Mouse (Mus musculus) forebrain, embryonic 14.5 days (tissue): ENCODE measurements at regions not wholly inside any gene's neighbourhood (a gene's known extent, or its start where the extent isn't known, plus 50 kb on each side); places are given as distances from the start of the nearest gene placed in this dataset.

Experiments used
- ATAC-seq: fragments of 200-750 bp; cut with Nextera tagmentation; 2 replicates; pipeline ENCODE4 v1.8.0; 2017; ENCODE audit warnings: mild to moderate bottlenecking, moderate library complexity
- DNase-seq: peaks from one replicate; pipeline ENCODE4 v3.0.0-alpha.2; 2015; ENCODE audit warnings: low spot score
- H3K27ac ChIP-seq: fragments of 300-500 bp; sonication (generic); 2 replicates; pipeline ENCODE4 v1.5.1; 2014; ENCODE audit warnings: low read depth, mild to moderate bottlenecking, control low read depth, low read length, moderate library complexity
- H3K27me3 ChIP-seq: fragments of 300-500 bp; sonication (generic); replicated peaks from 2 replicates; pipeline ENCODE4 v1.6.1; 2014; ENCODE audit warnings: low read length, control low read depth, mixed read lengths; ENCODE audit not compliant: control insufficient read depth, insufficient read depth
- H3K36me3 ChIP-seq: fragments of 300-500 bp; sonication (generic); 2 replicates; pipeline ENCODE4 v1.6.1; 2014; ENCODE audit warnings: low read length, control low read depth; ENCODE audit not compliant: control insufficient read depth, insufficient read depth
- H3K4me1 ChIP-seq: fragments of 300-500 bp; sonication (generic); 2 replicates; pipeline ENCODE4 v1.6.1; 2014; ENCODE audit warnings: antibody characterized with exemption, low read length, control low read depth; ENCODE audit not compliant: control insufficient read depth, insufficient read depth
- H3K4me2 ChIP-seq: fragments of 300-500 bp; sonication (generic); 2 replicates; pipeline ENCODE4 v1.6.1; 2014; ENCODE audit warnings: mild to moderate bottlenecking, control low read depth, low read length
- H3K4me3 ChIP-seq: fragments of 300-500 bp; sonication (generic); 2 replicates; pipeline ENCODE4 v1.5.1; 2014; ENCODE audit warnings: low read depth, low read length, control low read depth
- H3K9ac ChIP-seq: fragments of 300-500 bp; sonication (generic); 2 replicates; pipeline ENCODE4 v1.6.1; 2014; ENCODE audit warnings: mild to moderate bottlenecking, low read length, control low read depth, moderate library complexity
- H3K9me3 ChIP-seq: fragments of 300-500 bp; sonication (generic); replicated peaks from 2 replicates; pipeline ENCODE4 v1.6.1; 2016; ENCODE audit warnings: low read length, control low read depth, mixed read lengths; ENCODE audit not compliant: control insufficient read depth
- whole genome bisulfite sequencing: fragments of 180-500 bp; shearing (Covaris S2); extraction: QIAGEN DNeasy Blood & Tissue Kit; methylation state at CpG from one replicate; pipeline ENCODE4 v1.1.7; 2014; 5-methylcytosine and 5-hydroxymethylcytosine counted together

DNA sequence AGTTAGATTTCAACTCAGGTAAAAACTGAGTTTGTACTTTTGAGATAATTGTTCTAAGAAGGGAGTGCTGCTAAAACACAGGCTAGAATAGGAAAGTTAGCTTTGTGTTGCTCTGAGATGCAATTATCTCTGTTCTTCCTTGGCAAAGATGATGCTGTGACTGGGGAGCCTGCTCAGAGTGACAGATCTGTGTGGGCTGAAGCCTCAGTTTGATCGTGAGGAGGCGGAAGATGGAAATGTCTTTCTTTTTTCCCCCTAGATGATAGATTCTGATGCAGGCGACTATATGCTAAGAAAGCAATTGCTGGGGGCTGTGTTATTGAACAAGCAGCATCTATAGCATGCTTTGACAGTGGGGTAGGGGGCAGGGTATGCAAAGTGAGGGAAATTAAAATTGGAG is 156.7 kb upstream of the Cypt15 start:
- Histone ChIP-seq H3K36me3 (no peaks in the 10 kb centered on the region), H3K4me1 (no peaks in the 10 kb centered on the region), H3K4me3 (no peak overlapping the region), H3K4me2 (no peak overlapping the region), H3K27me3 (no peaks in the 10 kb centered on the region), H3K27ac (no peak overlapping the region), H3K9ac (no peak overlapping the region), H3K9me3 (no peaks in the 10 kb centered on the region)
- ATAC-seq (no peak), DNase-seq (no peak)
- WGBS = 77% methylated on average over 3 of the region's 3 CpGs

DNA sequence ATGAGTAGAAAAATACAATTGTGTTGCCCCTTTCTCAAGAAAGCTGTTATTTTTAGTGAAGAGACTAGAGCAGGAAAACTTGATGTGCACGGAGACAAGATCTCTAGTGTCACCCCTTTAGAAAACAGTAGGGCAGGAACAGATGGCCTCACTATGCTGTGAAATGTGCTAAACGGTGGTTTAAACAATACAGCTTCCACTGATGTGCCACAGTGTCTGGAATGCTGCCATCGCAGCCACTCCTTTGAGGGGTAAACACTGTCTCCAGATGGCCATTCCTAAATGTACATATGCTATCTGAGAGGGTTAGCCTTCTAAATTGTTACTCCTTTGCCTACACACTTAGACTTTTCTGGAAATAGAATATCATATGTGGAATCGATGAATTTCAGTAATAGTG is 116.4 kb upstream of the Cypt15 start:
- Histone ChIP-seq H3K4me1 (no peaks in the 10 kb centered on the region), H3K27ac (no peak overlapping the region; the same call in 1 of the 2 replicates), H3K9ac (no peak overlapping the region), H3K4me2 (no peak overlapping the region), H3K27me3 (no peaks in the 10 kb centered on the region), H3K9me3 (no peaks in the 10 kb centered on the region), H3K4me3 (no peak overlapping the region), H3K36me3 (no peaks in the 10 kb centered on the region)
- 62% methylated on average over 4 of the region's 4 CpGs for WGBS
- ATAC-seq (peak; percentile 92), DNase-seq (peak; percentile 75)

DNA sequence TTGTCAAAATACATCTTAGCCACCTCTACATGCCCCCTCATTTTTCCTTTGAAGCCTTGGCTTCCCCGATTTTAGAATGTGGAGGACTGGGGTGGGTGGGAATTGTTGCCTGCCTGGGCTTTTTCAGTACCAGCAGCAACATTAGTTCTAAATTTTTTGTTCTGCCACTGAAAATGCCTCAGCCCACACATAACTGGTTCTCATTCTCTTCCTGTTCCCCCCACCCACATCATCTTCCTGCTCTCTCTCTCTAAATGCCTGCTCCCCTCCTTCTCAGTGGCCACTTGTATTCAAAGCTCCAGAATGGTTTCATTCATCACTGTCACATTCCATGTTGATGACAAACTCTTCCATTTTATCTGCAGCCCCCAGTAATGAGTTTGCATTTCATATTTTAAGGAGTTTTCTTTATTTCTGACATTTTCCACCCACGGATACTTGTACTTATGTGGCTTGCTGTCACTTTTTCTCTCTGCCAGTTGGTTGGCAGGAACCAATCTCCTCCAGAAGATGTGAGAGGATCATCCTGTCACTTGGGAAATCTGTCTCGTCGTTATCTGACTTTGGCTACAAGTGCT is 95.8 kb upstream of the Cypt15 start:
- H3K4me2 ChIP-seq = no peak overlapping the region
- DNase-seq = peak; percentile 1

More for the DNA sequence above, 95.8 kb upstream of the Cypt15 start:
- H3K27me3 ChIP-seq = no peaks in the 10 kb centered on the region
- 69% methylated on average over 4 of the region's 4 CpGs for WGBS
- no peak overlapping the region for H3K4me3 ChIP-seq
- H3K9me3 ChIP-seq = no peaks in the 10 kb centered on the region
- no peaks in the 10 kb centered on the region for H3K36me3 ChIP-seq
- no peaks in the 10 kb centered on the region for H3K4me1 ChIP-seq
- ATAC-seq = no peak
- no peak overlapping the region for H3K27ac ChIP-seq
- no peak overlapping the region for H3K9ac ChIP-seq
